Mouse (Mus musculus) neural tube, embryonic 13.5 days (tissue): Measurements from ENCODE around the gene Kras. TPM values are rescaled to one million over a fixed set of nuclear protein-coding genes. Genes with fewer than 3 reads are reported as not detected.

Experiments used
- ATAC-seq: fragments of 200-750 bp; cut with Nextera tagmentation; 2 replicates; pipeline ENCODE4 v1.8.0; 2017; ENCODE audit warnings: low read depth, mild to moderate bottlenecking, moderate TSS enrichment, moderate library complexity
- H3K27ac ChIP-seq: fragments of 300-500 bp; sonication (generic); replicated peaks from 2 replicates; pipeline ENCODE4 v1.5.1; 2015; ENCODE audit warnings: moderate library complexity, mild to moderate bottlenecking, inconsistent platforms
- H3K27me3 ChIP-seq: fragments of 300-500 bp; sonication (generic); 2 replicates; pipeline ENCODE4 v1.6.1; 2015; ENCODE audit warnings: mild to moderate bottlenecking, inconsistent platforms
- H3K36me3 ChIP-seq: fragments of 300-500 bp; sonication (generic); 2 replicates; pipeline ENCODE4 v1.6.1; 2015; ENCODE audit warnings: mild to moderate bottlenecking, inconsistent platforms
- H3K4me1 ChIP-seq: fragments of 300-500 bp; sonication (generic); replicated peaks from 2 replicates; pipeline ENCODE4 v1.6.1; 2015; ENCODE audit warnings: inconsistent platforms
- H3K4me2 ChIP-seq: fragments of 300-500 bp; sonication (generic); 2 replicates; pipeline ENCODE4 v1.6.1; 2015; ENCODE audit warnings: inconsistent platforms, mild to moderate bottlenecking, moderate library complexity
- H3K4me3 ChIP-seq: fragments of 300-500 bp; sonication (generic); 2 replicates; pipeline ENCODE4 v1.5.1; 2015; ENCODE audit warnings: mild to moderate bottlenecking, inconsistent platforms
- H3K9ac ChIP-seq: fragments of 300-500 bp; sonication (generic); 2 replicates; pipeline ENCODE4 v1.6.1; 2015; ENCODE audit warnings: moderate library complexity, mild to moderate bottlenecking, inconsistent platforms
- H3K9me3 ChIP-seq: fragments of 300-500 bp; sonication (generic); 2 replicates; pipeline ENCODE4 v1.6.1; 2016; ENCODE audit warnings: inconsistent platforms
- WGBS: fragments of 180-500 bp; shearing (Covaris S2); methylation state at CpG from one replicate; pipeline ENCODE4 v1.1.7; 2015; 5-methylcytosine and 5-hydroxymethylcytosine counted together
- polyA plus RNA-seq: library from polyadenylated mRNA; unstranded; fragments of >200 nt; fragmentation: Nextera tagmentation; extraction: Ambion mirVana; gene quantifications from 2 replicates; pipeline ENCODE4 v1.2.1, GENCODE M21; 2015

The Kras gene
- polyA plus RNA-seq, 1 experiment from 2014 or later: 81.3 TPM

GRCm38 (mm10) chr6:145173781-145174191 lies 76.3 kb downstream of the Kras start:
- no peak overlapping the region for H3K27ac ChIP-seq
- WGBS: 4% methylated on average over 11 of the region's 11 CpGs
- H3K9ac ChIP-seq: no peak overlapping the region
- no peak overlapping the region for H3K4me3 ChIP-seq
- peaks cover 20% of the 10 kb centered on the region for H3K27me3 ChIP-seq
- peak overlapping the region; percentile 21; the same call in 1 of the 2 replicates for H3K4me2 ChIP-seq
- H3K36me3 ChIP-seq: no peaks in the 10 kb centered on the region
- ATAC-seq: peak; percentile 67
- H3K4me1 ChIP-seq: peaks cover 29% of the 10 kb centered on the region
- no peaks in the 10 kb centered on the region for H3K9me3 ChIP-seq

- no peak overlapping the region for H3K4me2 ChIP-seq
- H3K27ac ChIP-seq: no peak overlapping the region
- H3K36me3 ChIP-seq: no peaks in the 10 kb centered on the region
- H3K9me3 ChIP-seq: no peaks in the 10 kb centered on the region
- H3K4me1 ChIP-seq: peaks cover 29% of the 10 kb centered on the region
- H3K27me3 ChIP-seq: peaks cover 20% of the 10 kb centered on the region
- no peak overlapping the region for H3K4me3 ChIP-seq
- no peak overlapping the region for H3K9ac ChIP-seq
- ATAC-seq: peak; percentile 10; the same call in 1 of the 2 replicates
- 75% methylated on average over 14 of the region's 14 CpGs for WGBS
These were observed 78.0 kb downstream of the Kras start for GRCm38 (mm10) chr6:145171892-145172606.

Other genes starting within 250 kb of the Kras start
- gene Bcat1, start 174.1 kb downstream of the Kras start, polyA plus RNA-seq: 88.7 and 99.2 TPM in 2 replicates
- 0.93 and 1.0 TPM in 2 replicates for gene Lrmp, start 134.6 kb downstream of the Kras start, polyA plus RNA-seq
- 0.60 and 0.87 TPM in 2 replicates for gene Casc1, start 39.2 kb downstream of the Kras start, polyA plus RNA-seq
- gene Etfrf1, start 39.1 kb downstream of the Kras start, polyA plus RNA-seq: 29.0 and 29.6 TPM in 2 replicates